ENCODE assay signal across 8 mouse cellular contexts in genomic region chr16:87700395-87700765, GRCm38 (mm10). TPM values are rescaled to one million over a fixed set of nuclear protein-coding genes. Genes with fewer than 3 reads are reported as not detected.
A peak's percentile ranks its signal among the peaks of the same experiment; 100 is the strongest.
DNase-seq lines count a peak whose midpoint lies in the region; ATAC-seq and TF ChIP-seq lines count a peak whose summit lies in the region.

No protein-coding gene starts in this region.

- no peak for ATAC-seq in heart, postnatal 0 days (ENCODE audit: insufficient read depth, low read depth)
- ATAC-seq in hindbrain, embryonic 12.5 days (ENCODE audit: low FRiP score): no peak
- ATAC-seq in midbrain, embryonic 11.5 days (ENCODE audit: low FRiP score): no peak

- intact Hi-C loops in heart, postnatal 10 days (cut with DNase I): no loop called here

- H3K9ac ChIP-seq in heart, postnatal 0 days (replicated peaks; ENCODE audit: low read depth, low read length): peak overlapping the region; percentile 93
- peak overlapping the region; percentile 96 for H3K9ac ChIP-seq in hindbrain, embryonic 12.5 days
- peak overlapping the region; percentile 95 for H3K9ac ChIP-seq in midbrain, embryonic 11.5 days (ENCODE audit: low read length)

- H3K9me3 ChIP-seq in heart, postnatal 0 days (replicated peaks; ENCODE audit: control insufficient read depth, low read length): no peaks in the 10 kb centered on the region
- H3K9me3 ChIP-seq in hindbrain, embryonic 12.5 days (replicated peaks): no peaks in the 10 kb centered on the region
- no peaks in the 10 kb centered on the region for H3K9me3 ChIP-seq in midbrain, embryonic 11.5 days (ENCODE audit: control insufficient read depth, low read length)

- peak overlapping the region; percentile 82 for H3K4me3 ChIP-seq in heart, postnatal 0 days (ENCODE audit: low read depth, low read length)
- H3K4me3 ChIP-seq in bone marrow, adult 2 months (replicated peaks; ENCODE audit: control insufficient read depth, low read depth, low read length): peak overlapping the region; percentile 99
- peak overlapping the region; percentile 90 for H3K4me3 ChIP-seq in hindbrain, embryonic 12.5 days
- H3K4me3 ChIP-seq in midbrain, embryonic 11.5 days (ENCODE audit: low read depth, low read length): peak overlapping the region; percentile 85

- H3K27ac ChIP-seq in heart, postnatal 0 days (ENCODE audit: low read depth): peak overlapping the region; percentile 91
- peak overlapping the region; percentile 98 for H3K27ac ChIP-seq in bone marrow, adult 2 months (ENCODE audit: control insufficient read depth, insufficient read depth, low read depth, low read length, poor library complexity)
- peak overlapping the region; percentile 96 for H3K27ac ChIP-seq in hindbrain, embryonic 12.5 days
- 0 out of 2 replicates have a peak overlapping the region, but pooled peaks have one; percentile 88 for H3K27ac ChIP-seq in midbrain, embryonic 11.5 days (ENCODE audit: low read depth, low read length)

- WGBS in heart, postnatal 0 days: 36% methylated on average over 3 of the region's 3 CpGs
- WGBS in bone marrow, adult 2 months: 2% methylated on average over 3 of the region's 3 CpGs
- WGBS in hindbrain, embryonic 12.5 days: 37% methylated on average over 3 of the region's 3 CpGs
- WGBS in midbrain, embryonic 11.5 days: 26% methylated on average over 3 of the region's 3 CpGs

- no peaks in the 10 kb centered on the region for H3K36me3 ChIP-seq in heart, postnatal 0 days (replicated peaks; ENCODE audit: control insufficient read depth, insufficient read depth, low read length)
- H3K36me3 ChIP-seq in hindbrain, embryonic 12.5 days: no peaks in the 10 kb centered on the region
- no peaks in the 10 kb centered on the region for H3K36me3 ChIP-seq in midbrain, embryonic 11.5 days (ENCODE audit: control insufficient read depth, insufficient read depth, low read length)

- TF ChIP-seq CTCF in heart, postnatal 0 days (IDR thresholded peaks at IDR 0.05; ENCODE audit: low read depth): no peak
- TF ChIP-seq CTCF in bone marrow, adult 2 months (IDR thresholded peaks at IDR 0.05; ENCODE audit: control insufficient read depth, insufficient read depth, low read length): no peak

- no peak for TF ChIP-seq POLR2A in bone marrow, adult 2 months (IDR thresholded peaks at IDR 0.05; ENCODE audit: borderline replicate concordance, control insufficient read depth, low read depth, low read length)

- DNase-seq in heart, postnatal 0 days (ENCODE audit: low spot score): no peak
- no peak for DNase-seq in heart, postnatal 10 days
- no peak for DNase-seq in midbrain, embryonic 11.5 days (ENCODE audit: low spot score, missing footprints)
- no peak for DNase-seq in frontal cortex, postnatal 14 days (ENCODE audit: low spot score in 2 of 2)
- no peak for DNase-seq in cerebellum, postnatal 25 days
- no peak for DNase-seq in right cerebral cortex, postnatal 4 days

- peaks cover 35% of the 10 kb centered on the region for H3K4me1 ChIP-seq in heart, postnatal 0 days (ENCODE audit: control insufficient read depth, insufficient read depth)
- H3K4me1 ChIP-seq in bone marrow, adult 2 months (ENCODE audit: control insufficient read depth, insufficient read depth, low read length): peaks cover 4% of the 10 kb centered on the region
- H3K4me1 ChIP-seq in hindbrain, embryonic 12.5 days: peaks cover 34% of the 10 kb centered on the region
- H3K4me1 ChIP-seq in midbrain, embryonic 11.5 days (ENCODE audit: control insufficient read depth, insufficient read depth, low read length): peaks cover 9% of the 10 kb centered on the region

- TF ChIP-seq EP300 in heart, postnatal 0 days (IDR thresholded peaks at IDR 0.05; ENCODE audit: low read depth): no peak

- peak overlapping the region; percentile 77 for H3K4me2 ChIP-seq in heart, postnatal 0 days (ENCODE audit: low read depth, low read length)
- peak overlapping the region; percentile 80 for H3K4me2 ChIP-seq in hindbrain, embryonic 12.5 days (replicated peaks)
- H3K4me2 ChIP-seq in midbrain, embryonic 11.5 days: peak overlapping the region; percentile 76

- no peaks in the 10 kb centered on the region for H3K27me3 ChIP-seq in heart, postnatal 0 days (ENCODE audit: control insufficient read depth, insufficient read depth, low read length)
- H3K27me3 ChIP-seq in hindbrain, embryonic 12.5 days: peaks cover 4% of the 10 kb centered on the region; the same call in 1 of the 2 replicates
- H3K27me3 ChIP-seq in midbrain, embryonic 11.5 days (ENCODE audit: control insufficient read depth, insufficient read depth, low read length): no peaks in the 10 kb centered on the region

RNA-seq across cellular contexts. Expression of gene Bach1, which starts 1.6 kb away (rescaled TPM):
- total RNA-seq in heart, postnatal 0 days (2014; rRNA removed; ENCODE audit: low replicate concordance): 19.2 and 27.0 TPM in 2 replicates
- 5.1 and 5.4 TPM in 2 replicates for polyA plus RNA-seq in heart, postnatal 0 days (2015; fragmentation: Nextera tagmentation; extraction: Ambion mirVana)
- 10 to 100 TPM; 27.9 to 29.5 TPM for total RNA-seq in heart, postnatal 10 days (2021)
- 7.0 and 14.9 TPM in 2 replicates for polyA plus RNA-seq in bone marrow, adult 2 months (2011; ENCODE audit: insufficient read depth, insufficient read length, low replicate concordance, missing spikeins)
- polyA plus RNA-seq in hindbrain, embryonic 12.5 days (2016; fragmentation: Nextera tagmentation; extraction: Ambion mirVana): 26.2 and 26.3 TPM in 2 replicates
- 19.2 and 19.3 TPM in 2 replicates for polyA plus RNA-seq in midbrain, embryonic 11.5 days (2014; fragmentation: Nextera tagmentation; extraction: Ambion mirVana)
